Mouse (Mus musculus): ENCODE measurements at regions not wholly inside any gene's neighbourhood (a gene's known extent, or its start where the extent isn't known, plus 50 kb on each side); places are given as distances from the start of the nearest gene placed in this dataset.

DNA sequence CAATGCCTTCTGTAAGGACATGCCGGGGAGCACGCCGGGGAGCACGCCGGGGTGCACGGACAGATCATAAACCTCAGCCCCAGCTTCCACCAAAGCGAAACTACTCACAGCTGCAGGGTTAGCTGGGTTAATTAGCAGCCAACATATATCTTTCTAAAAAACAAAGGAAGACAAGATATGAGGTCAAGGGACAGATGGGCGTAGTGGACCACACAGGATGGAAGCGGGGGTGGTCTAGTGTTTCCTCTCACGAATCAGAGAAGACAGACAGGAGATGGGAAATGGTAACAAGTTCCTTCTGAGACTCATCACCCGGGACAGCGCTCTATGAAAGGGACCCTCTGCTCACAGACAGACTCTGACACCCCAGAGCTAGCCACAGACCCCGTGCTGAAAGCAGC, 60.0 kb upstream of the Ajap1 start:
- intact Hi-C loops (cut with DNase I): no loop called here
- Histone ChIP-seq H3K79me2 (replicated peaks; ENCODE audit: control insufficient read depth, insufficient read depth, low read length) (no peaks in the 10 kb centered on the region), H3K4me1 (ENCODE audit: control insufficient read depth, insufficient read depth, low read length) (no peaks in the 10 kb centered on the region), H3K27ac (no peak overlapping the region), H3K27me3 (ENCODE audit: control insufficient read depth, insufficient read depth, low read length) (no peaks in the 10 kb centered on the region), H3K4me3 (no peak overlapping the region), H3K9ac (ENCODE audit: low read depth, low read length) (no peak overlapping the region), H3K36me3 (ENCODE audit: control insufficient read depth, insufficient read depth, low read length) (no peaks in the 10 kb centered on the region)
- WGBS: 56% methylated on average over 13 of the region's 13 CpGs
- DNase-seq: no peak
- TF ChIP-seq EP300 (IDR thresholded peaks at IDR 0.05; ENCODE audit: insufficient read depth, low read depth, low read length) (no peak), POLR2A (IDR thresholded peaks at IDR 0.05; ENCODE audit: insufficient read depth, low read depth, low read length) (no peak), CTCF (IDR thresholded peaks at IDR 0.05) (no peak)

DNA sequence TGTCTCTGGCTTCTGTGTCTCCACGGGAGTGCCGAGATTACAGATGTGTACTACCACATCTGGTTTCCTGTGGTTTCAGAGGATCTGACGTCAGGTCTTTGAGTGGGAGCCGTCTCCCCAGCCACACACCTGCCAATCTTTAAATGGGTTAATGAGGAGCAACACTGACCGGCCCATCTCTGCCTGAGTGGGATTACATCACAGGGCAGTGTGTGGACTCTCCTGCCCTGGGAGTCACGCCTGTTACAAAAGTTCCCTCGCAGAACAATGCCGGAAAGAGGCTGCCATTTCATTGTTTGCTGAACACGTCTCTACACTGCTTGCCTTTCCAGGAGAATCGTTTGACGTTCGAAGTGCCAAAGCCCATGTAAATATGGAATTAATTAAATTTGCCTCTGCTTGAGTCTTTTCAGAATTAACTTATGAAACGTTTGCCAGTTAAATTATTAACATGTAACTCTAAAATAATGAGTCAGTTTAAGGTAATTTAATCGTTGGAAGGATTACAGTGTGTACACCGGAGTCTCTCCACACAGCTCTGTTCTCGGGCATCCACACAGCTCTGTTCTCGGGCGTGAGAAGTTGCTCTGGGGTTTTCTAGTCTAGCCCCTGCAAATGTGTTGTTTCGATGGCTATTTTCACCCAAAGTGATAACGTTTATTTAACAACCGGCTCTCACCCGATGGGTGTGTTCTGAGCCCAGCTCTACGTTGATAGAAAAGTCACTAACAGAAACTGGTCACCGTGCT, 61.5 kb upstream of the Ajap1 start:
- Histone ChIP-seq H3K9ac (ENCODE audit: low read depth, low read length) (no peak overlapping the region), H3K27ac (no peak overlapping the region), H3K27me3 (ENCODE audit: control insufficient read depth, insufficient read depth, low read length) (no peaks in the 10 kb centered on the region), H3K79me2 (replicated peaks; ENCODE audit: control insufficient read depth, insufficient read depth, low read length) (no peaks in the 10 kb centered on the region), H3K4me1 (ENCODE audit: control insufficient read depth, insufficient read depth, low read length) (no peaks in the 10 kb centered on the region), H3K4me3 (no peak overlapping the region), H3K36me3 (ENCODE audit: control insufficient read depth, insufficient read depth, low read length) (no peaks in the 10 kb centered on the region)
- DNase-seq: no peak
- intact Hi-C loops (cut with DNase I): no loop called here
- 48% methylated on average over 24 of the region's 24 CpGs for WGBS
- TF ChIP-seq CTCF (IDR thresholded peaks at IDR 0.05): no peak
- TF ChIP-seq POLR2A (IDR thresholded peaks at IDR 0.05; ENCODE audit: insufficient read depth, low read depth, low read length): no peak

DNA sequence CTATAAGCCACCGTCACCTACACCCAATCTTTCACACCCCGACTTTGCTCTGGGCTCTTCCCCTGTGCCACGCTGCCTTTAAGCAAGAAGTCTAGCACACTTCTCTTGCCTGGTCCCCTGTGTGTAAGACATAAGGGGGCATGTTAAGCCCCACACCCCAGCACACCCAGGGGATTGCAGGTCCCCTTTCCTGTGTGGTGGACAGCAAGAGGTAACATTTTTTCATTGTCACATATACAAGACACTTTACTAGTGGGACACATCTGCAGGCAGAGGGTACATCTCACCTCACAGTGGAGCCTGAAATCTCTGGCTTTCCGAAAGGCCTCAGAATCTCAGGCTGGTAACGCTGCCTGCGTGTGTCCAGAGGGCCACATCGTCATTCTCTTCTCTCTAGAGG, 64.1 kb upstream of the Ajap1 start:
- WGBS: 82% methylated on average over 7 of the region's 7 CpGs
- Histone ChIP-seq H3K27ac (no peak overlapping the region), H3K9ac (ENCODE audit: low read depth, low read length) (no peak overlapping the region), H3K79me2 (replicated peaks; ENCODE audit: control insufficient read depth, insufficient read depth, low read length) (no peaks in the 10 kb centered on the region), H3K36me3 (ENCODE audit: control insufficient read depth, insufficient read depth, low read length) (no peaks in the 10 kb centered on the region), H3K4me1 (ENCODE audit: control insufficient read depth, insufficient read depth, low read length) (no peaks in the 10 kb centered on the region), H3K4me3 (no peak overlapping the region), H3K27me3 (ENCODE audit: control insufficient read depth, insufficient read depth, low read length) (no peaks in the 10 kb centered on the region)
- TF ChIP-seq EP300 (IDR thresholded peaks at IDR 0.05; ENCODE audit: insufficient read depth, low read depth, low read length): no peak
- no peak for TF ChIP-seq CTCF (IDR thresholded peaks at IDR 0.05)
- TF ChIP-seq POLR2A (IDR thresholded peaks at IDR 0.05; ENCODE audit: insufficient read depth, low read depth, low read length): no peak
- intact Hi-C loops (cut with DNase I): no loop called here
- DNase-seq: no peak

DNA sequence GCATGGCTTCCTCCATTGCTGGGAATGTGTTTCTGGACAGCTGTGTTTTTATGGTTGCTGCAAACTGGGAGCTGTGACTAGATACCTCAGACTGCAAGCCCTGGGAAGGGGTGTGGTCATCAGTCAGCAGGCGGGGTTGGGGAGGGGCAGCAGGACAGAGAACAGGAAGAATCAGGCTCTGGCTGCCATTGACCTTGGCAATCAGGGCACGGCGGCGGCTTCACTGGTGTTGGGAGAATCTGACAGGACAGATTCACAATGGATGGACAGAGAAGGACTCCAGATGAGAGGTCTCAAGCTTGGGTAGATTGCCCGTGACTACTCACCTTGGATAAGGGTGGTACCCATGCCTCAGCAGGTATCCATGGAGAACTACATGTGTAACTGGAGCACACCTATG, 64.5 kb upstream of the Ajap1 start:
- no peak overlapping the region for H3K4me3 ChIP-seq
- TF ChIP-seq CTCF (IDR thresholded peaks at IDR 0.05): no peak
- no peak for TF ChIP-seq EP300 (IDR thresholded peaks at IDR 0.05; ENCODE audit: insufficient read depth, low read depth, low read length)
- no peak for TF ChIP-seq POLR2A (IDR thresholded peaks at IDR 0.05; ENCODE audit: insufficient read depth, low read depth, low read length)
- intact Hi-C loops (cut with DNase I): no loop called here
- H3K36me3 ChIP-seq (ENCODE audit: control insufficient read depth, insufficient read depth, low read length): no peaks in the 10 kb centered on the region
- 77% methylated on average over 5 of the region's 5 CpGs for WGBS
- no peak overlapping the region for H3K27ac ChIP-seq
- no peaks in the 10 kb centered on the region for H3K79me2 ChIP-seq (replicated peaks; ENCODE audit: control insufficient read depth, insufficient read depth, low read length)
- no peak for DNase-seq
- no peaks in the 10 kb centered on the region for H3K27me3 ChIP-seq (ENCODE audit: control insufficient read depth, insufficient read depth, low read length)
- no peaks in the 10 kb centered on the region for H3K4me1 ChIP-seq (ENCODE audit: control insufficient read depth, insufficient read depth, low read length)
- H3K9ac ChIP-seq (ENCODE audit: low read depth, low read length): no peak overlapping the region

DNA sequence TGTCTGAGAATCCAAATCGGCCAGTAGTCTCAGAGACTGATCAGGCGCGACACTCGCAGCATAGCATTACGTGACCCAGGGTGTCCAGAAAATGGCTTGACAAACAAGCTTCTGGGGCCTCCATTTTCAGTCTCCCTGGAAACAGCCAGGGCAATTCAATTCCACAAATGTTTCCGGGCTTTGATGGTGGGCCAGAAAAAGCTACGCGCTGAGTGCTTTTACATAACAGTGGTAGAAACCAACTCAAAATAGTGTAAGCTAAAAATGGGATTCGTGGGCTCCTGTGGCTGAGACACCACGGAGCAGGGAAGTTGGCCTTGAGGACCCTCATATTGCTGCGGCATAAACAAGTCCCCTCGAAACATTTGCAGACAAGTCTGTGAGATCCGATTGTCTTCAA, 65.3 kb upstream of the Ajap1 start:
- Histone ChIP-seq H3K4me1 (ENCODE audit: control insufficient read depth, insufficient read depth, low read length) (no peaks in the 10 kb centered on the region), H3K36me3 (ENCODE audit: control insufficient read depth, insufficient read depth, low read length) (no peaks in the 10 kb centered on the region), H3K79me2 (replicated peaks; ENCODE audit: control insufficient read depth, insufficient read depth, low read length) (no peaks in the 10 kb centered on the region), H3K27me3 (ENCODE audit: control insufficient read depth, insufficient read depth, low read length) (no peaks in the 10 kb centered on the region), H3K27ac (no peak overlapping the region), H3K4me3 (no peak overlapping the region), H3K9ac (ENCODE audit: low read depth, low read length) (no peak overlapping the region)
- intact Hi-C loops (cut with DNase I): no loop called here
- TF ChIP-seq CTCF (IDR thresholded peaks at IDR 0.05): no peak
- TF ChIP-seq POLR2A (IDR thresholded peaks at IDR 0.05; ENCODE audit: insufficient read depth, low read depth, low read length): no peak
- no peak for TF ChIP-seq EP300 (IDR thresholded peaks at IDR 0.05; ENCODE audit: insufficient read depth, low read depth, low read length)
- no peak for DNase-seq
- 85% methylated on average over 13 of the region's 13 CpGs for WGBS

DNA sequence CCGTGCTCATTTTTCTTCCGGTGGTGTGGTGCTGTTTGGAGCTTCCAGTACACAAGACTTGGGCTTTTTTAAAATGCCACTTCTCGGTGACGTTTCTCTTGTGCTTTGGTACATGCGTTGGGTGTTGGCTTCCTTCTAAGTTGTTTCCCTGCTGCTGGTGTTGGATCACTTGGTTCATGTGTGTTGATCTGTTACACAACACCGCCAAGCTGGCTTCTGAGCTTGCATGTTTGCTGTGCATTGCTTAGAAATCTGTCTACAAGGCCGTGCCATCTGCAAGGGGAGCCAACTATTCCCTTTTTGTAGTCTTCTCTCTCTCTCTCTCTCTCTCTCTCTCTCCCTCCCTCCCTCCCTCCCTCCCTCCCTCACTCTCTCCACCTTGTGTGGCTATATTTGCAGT, 68.7 kb upstream of the Ajap1 start:
- no peak for DNase-seq
- Histone ChIP-seq H3K27me3 (ENCODE audit: control insufficient read depth, insufficient read depth, low read length) (no peaks in the 10 kb centered on the region), H3K9ac (ENCODE audit: low read depth, low read length) (no peak overlapping the region), H3K36me3 (ENCODE audit: control insufficient read depth, insufficient read depth, low read length) (no peaks in the 10 kb centered on the region), H3K4me1 (ENCODE audit: control insufficient read depth, insufficient read depth, low read length) (no peaks in the 10 kb centered on the region), H3K4me3 (no peak overlapping the region), H3K79me2 (replicated peaks; ENCODE audit: control insufficient read depth, insufficient read depth, low read length) (no peaks in the 10 kb centered on the region), H3K27ac (no peak overlapping the region)
- intact Hi-C loops (cut with DNase I): no loop called here
- 89% methylated on average over 7 of the region's 7 CpGs for WGBS
- TF ChIP-seq CTCF (IDR thresholded peaks at IDR 0.05) (no peak), EP300 (IDR thresholded peaks at IDR 0.05; ENCODE audit: insufficient read depth, low read depth, low read length) (no peak), POLR2A (IDR thresholded peaks at IDR 0.05; ENCODE audit: insufficient read depth, low read depth, low read length) (no peak)
